Mouse (Mus musculus) layer of hippocampus, adult 2 months (tissue): Measurements from ENCODE around the gene Hdgfl2. TPM values are rescaled to one million over a fixed set of nuclear protein-coding genes. Genes with fewer than 3 reads are reported as not detected.
"Not testable (repeated sequence)": the region's sequence is repeated elsewhere in the genome, so short reads cannot be mapped to it uniquely, and the experiment has no call there.

ENCODE experiments used
- DNase-seq, 2 experiments: peaks; one replicate each; pipeline ENCODE4 v3.0.0; 2022; ENCODE audit warnings: low spot score in 2 of 2
- H3K27ac ChIP-seq: fragments of 200-600 bp; 2 replicates; pipeline ENCODE4 v1.8.1; 2022
- H3K4me3 ChIP-seq: fragments of 200-600 bp; 2 replicates; pipeline ENCODE4 v1.8.1; 2022; ENCODE audit warnings: mild to moderate bottlenecking
- CTCF ChIP-seq: fragments of 200-600 bp; conservative IDR thresholded peaks from 2 replicates; pipeline ENCODE4 v1.8.1; 2022; ENCODE audit warnings: antibody characterized with exemption, mild to moderate bottlenecking, moderate library complexity
- total RNA-seq, 2 experiments: library from RNA; stranded (reverse); gene quantifications; 2 replicates each; pipeline ENCODE4 v1.2.3; 2021

Gene Hdgfl2
- total RNA-seq, 2 experiments from 2014 or later: 122 to 135 TPM

- H3K27ac ChIP-seq: no peak overlapping the region
- no peak overlapping the region for H3K4me3 ChIP-seq
- no peak for DNase-seq
- TF ChIP-seq CTCF: no peak
Observed at GRCm38 (mm10) chr17:56100811-56101210, 21.4 kb downstream of the Hdgfl2 start.

- Histone ChIP-seq H3K4me3 (no peak overlapping the region), H3K27ac (no peak overlapping the region)
- no peak for DNase-seq
- no peak for TF ChIP-seq CTCF
Observed at GRCm38 (mm10) chr17:56102158-56102557, 22.7 kb downstream of the Hdgfl2 start.

GRCm38 (mm10) chr17:56102927-56103326 is 23.5 kb downstream of the Hdgfl2 start:
- Histone ChIP-seq H3K4me3 (no peak overlapping the region), H3K27ac (no peak overlapping the region)
- TF ChIP-seq CTCF: no peak
- no peak for DNase-seq

- H3K4me3 ChIP-seq: no peak overlapping the region
- no peak for DNase-seq
- no peak overlapping the region for H3K27ac ChIP-seq
- TF ChIP-seq CTCF: no peak
Observed at GRCm38 (mm10) chr17:56103465-56104285, 24.2 kb downstream of the Hdgfl2 start.

- H3K4me3 ChIP-seq, H3K27ac ChIP-seq, DNase-seq: not testable (repeated sequence)
Observed at GRCm38 (mm10) chr17:56104821-56105220, 25.4 kb downstream of the Hdgfl2 start.

GRCm38 (mm10) chr17:56106436-56106835 is 27.0 kb downstream of the Hdgfl2 start:
- DNase-seq, H3K4me3 ChIP-seq: not testable (repeated sequence)

GRCm38 (mm10) chr17:56106981-56107380 is 27.5 kb downstream of the Hdgfl2 start:
- no peak for TF ChIP-seq CTCF
- H3K27ac ChIP-seq: peak overlapping the region; percentile 90; the same call in 1 of the 2 replicates
- no peak for DNase-seq
- no peak overlapping the region for H3K4me3 ChIP-seq

More at GRCm38 (mm10) chr17:56106436-56106835, 27.0 kb downstream of the Hdgfl2 start:
- not testable (repeated sequence) for H3K27ac ChIP-seq

GRCm38 (mm10) chr17:56107736-56108135 is 28.3 kb downstream of the Hdgfl2 start:
- H3K27ac ChIP-seq: peak overlapping the region; percentile 90
- TF ChIP-seq CTCF: no peak
- no peak overlapping the region; the same call in 1 of the 2 replicates for H3K4me3 ChIP-seq
- no peak for DNase-seq

GRCm38 (mm10) chr17:56108334-56109044 is 29.1 kb downstream of the Hdgfl2 start:
- TF ChIP-seq CTCF: no peak
- peak; percentile 52 to 56 for DNase-seq
- H3K27ac ChIP-seq: peak overlapping the region; percentile 90
- no peak overlapping the region; the same call in 1 of the 2 replicates for H3K4me3 ChIP-seq

GRCm38 (mm10) chr17:56109219-56110051 is 30.0 kb downstream of the Hdgfl2 start, which contains the start of gene Plin4:
Gene Plin4 (minus strand): TSS chr17:56109803.
- no peak for TF ChIP-seq CTCF
- Histone ChIP-seq H3K4me3 (peak within 1 kb of the TSS; percentile 20; the same call in 1 of the 2 replicates), H3K27ac (peak within 1 kb of the TSS; percentile 90)
- no peak for DNase-seq

GRCm38 (mm10) chr17:56110571-56110970 is 31.1 kb downstream of the Hdgfl2 start:
- DNase-seq: no peak
- TF ChIP-seq CTCF: no peak
- Histone ChIP-seq H3K4me3 (no peak overlapping the region), H3K27ac (peak overlapping the region; percentile 90)

- no peak for DNase-seq
- peak overlapping the region; percentile 90 for H3K27ac ChIP-seq
- no peak for TF ChIP-seq CTCF
- H3K4me3 ChIP-seq: no peak overlapping the region
Observed at GRCm38 (mm10) chr17:56111021-56111420, 31.6 kb downstream of the Hdgfl2 start.

- peak; percentile 95 for TF ChIP-seq CTCF
- DNase-seq: peak in 1 of 2 experiments; percentile 70
Observed at GRCm38 (mm10) chr17:56111864-56112263, 32.4 kb downstream of the Hdgfl2 start.

More at GRCm38 (mm10) chr17:56111864-56112263, 32.4 kb downstream of the Hdgfl2 start:
- no peak overlapping the region for H3K27ac ChIP-seq
- H3K4me3 ChIP-seq: no peak overlapping the region
